Mouse (Mus musculus): ENCODE data around the gene Tprn. TPM values are rescaled to one million over a fixed set of nuclear protein-coding genes. Genes with fewer than 3 reads are reported as not detected.

The Tprn gene
- polyA plus RNA-seq, 1 experiment from 2014 or later, result 20.7 TPM

GRCm38 (mm10) chr2:25271827-25272511 lies 9.6 kb downstream of the Tprn start, which contains the start of the genes Ssna1 and Anapc2:
Ssna1 (minus strand) TSS chr2:25272438.
Anapc2 (plus strand) TSS chr2:25272478.
- Histone ChIP-seq H3K4me1 (replicated peaks) (peaks cover 29% of the 10 kb centered on the region), H3K9ac (peak within 1 kb of the TSS; percentile 85), H3K27ac (peak within 1 kb of the TSS; percentile 87), H3K4me3 (replicated peaks) (peak within 1 kb of the TSS; percentile 89), H3K9me3 (no peaks in the 10 kb centered on the region), H3K4me2 (replicated peaks) (peak within 1 kb of the TSS; percentile 91), H3K27me3 (replicated peaks) (no peaks in the 10 kb centered on the region), H3K36me3 (peaks cover 58% of the 10 kb centered on the region)
- ATAC-seq, result peak; percentile 96
- under 1% methylated on average over 55 of the region's 55 CpGs for WGBS

GRCm38 (mm10) chr2:25272515-25272914 lies 10.1 kb downstream of the Tprn start:
- Histone ChIP-seq H3K4me2 (replicated peaks) (peak overlapping the region; percentile 91), H3K27ac (peak overlapping the region; percentile 52; the same call in 1 of the 2 replicates), H3K36me3 (peaks cover 62% of the 10 kb centered on the region), H3K27me3 (replicated peaks) (no peaks in the 10 kb centered on the region), H3K9ac (peak overlapping the region; percentile 85), H3K4me3 (replicated peaks) (peak overlapping the region; percentile 89), H3K4me1 (replicated peaks) (peaks cover 26% of the 10 kb centered on the region), H3K9me3 (no peaks in the 10 kb centered on the region)
- under 1% methylated on average over 29 of the region's 29 CpGs for WGBS
- peak; percentile 63 for ATAC-seq

GRCm38 (mm10) chr2:25273010-25273409 lies 10.6 kb downstream of the Tprn start:
- no peaks in the 10 kb centered on the region for H3K27me3 ChIP-seq (replicated peaks)
- peaks cover 26% of the 10 kb centered on the region for H3K4me1 ChIP-seq (replicated peaks)
- H3K36me3 ChIP-seq, result peaks cover 66% of the 10 kb centered on the region
- 34% methylated on average over 16 of the region's 16 CpGs for WGBS
- peak overlapping the region; percentile 89 for H3K4me3 ChIP-seq (replicated peaks)
- ATAC-seq, result no peak
- H3K27ac ChIP-seq, result no peak overlapping the region
- peak overlapping the region; percentile 85 for H3K9ac ChIP-seq
- peak overlapping the region; percentile 91 for H3K4me2 ChIP-seq (replicated peaks)
- H3K9me3 ChIP-seq, result no peaks in the 10 kb centered on the region

- Histone ChIP-seq H3K27me3 (replicated peaks) (no peaks in the 10 kb centered on the region), H3K27ac (no peak overlapping the region), H3K36me3 (peaks cover 74% of the 10 kb centered on the region), H3K4me1 (replicated peaks) (no peaks in the 10 kb centered on the region), H3K4me2 (replicated peaks) (no peak overlapping the region), H3K9ac (no peak overlapping the region), H3K9me3 (no peaks in the 10 kb centered on the region), H3K4me3 (replicated peaks) (no peak overlapping the region)
- peak; percentile 61; the same call in 1 of the 2 replicates for ATAC-seq
- 65% methylated on average over 13 of the region's 13 CpGs for WGBS
These were observed 16.8 kb downstream of the Tprn start for GRCm38 (mm10) chr2:25278928-25279882.

- WGBS, result 87% methylated on average over 2 of the region's 2 CpGs
- peaks cover 34% of the 10 kb centered on the region for H3K36me3 ChIP-seq
These were observed 23.1 kb downstream of the Tprn start for GRCm38 (mm10) chr2:25285551-25285950.

GRCm38 (mm10) chr2:25286314-25286713 lies 23.9 kb downstream of the Tprn start:
- 67% methylated on average over 1 of the region's 1 CpGs for WGBS
- H3K4me2 ChIP-seq (replicated peaks), result peak overlapping the region; percentile 17
- H3K4me1 ChIP-seq (replicated peaks), result peaks cover 20% of the 10 kb centered on the region
- peaks cover 29% of the 10 kb centered on the region for H3K36me3 ChIP-seq
- peak overlapping the region; percentile 71 for H3K27ac ChIP-seq
- no peak overlapping the region; the same call in 1 of the 2 replicates for H3K9ac ChIP-seq
- peak; percentile 42 for ATAC-seq
- H3K9me3 ChIP-seq, result no peaks in the 10 kb centered on the region
- H3K27me3 ChIP-seq (replicated peaks), result peaks cover 35% of the 10 kb centered on the region
- no peak overlapping the region for H3K4me3 ChIP-seq (replicated peaks)

More at GRCm38 (mm10) chr2:25285551-25285950, 23.1 kb downstream of the Tprn start:
- H3K4me3 ChIP-seq (replicated peaks), result no peak overlapping the region
- H3K27ac ChIP-seq, result peak overlapping the region; percentile 71
- peaks cover 15% of the 10 kb centered on the region; the same call in 1 of the 2 replicates for H3K4me1 ChIP-seq (replicated peaks)
- H3K9ac ChIP-seq, result no peak overlapping the region
- no peak overlapping the region for H3K4me2 ChIP-seq (replicated peaks)
- ATAC-seq, result peak; percentile 7; the same call in 1 of the 2 replicates
- peaks cover 27% of the 10 kb centered on the region for H3K27me3 ChIP-seq (replicated peaks)
- H3K9me3 ChIP-seq, result no peaks in the 10 kb centered on the region

- Histone ChIP-seq H3K27ac (peak overlapping the region; percentile 71), H3K36me3 (peaks cover 25% of the 10 kb centered on the region), H3K4me3 (replicated peaks) (no peak overlapping the region), H3K4me2 (replicated peaks) (peak overlapping the region; percentile 17), H3K9me3 (no peaks in the 10 kb centered on the region), H3K27me3 (replicated peaks) (peaks cover 42% of the 10 kb centered on the region), H3K4me1 (replicated peaks) (peaks cover 21% of the 10 kb centered on the region), H3K9ac (no peak overlapping the region)
- WGBS, result 43% methylated on average over 7 of the region's 7 CpGs
- ATAC-seq, result peak; percentile 80
These were observed 24.6 kb downstream of the Tprn start for GRCm38 (mm10) chr2:25286837-25287636.

GRCm38 (mm10) chr2:25287927-25288649 lies 25.7 kb downstream of the Tprn start, which contains the start of gene Tmem210:
Tmem210 (plus strand) TSS chr2:25288145.
- Histone ChIP-seq H3K27ac (peak within 1 kb of the TSS; percentile 71), H3K27me3 (replicated peaks) (peaks cover 53% of the 10 kb centered on the region), H3K4me2 (replicated peaks) (peak within 1 kb of the TSS; percentile 17), H3K9me3 (no peaks in the 10 kb centered on the region), H3K9ac (no peak within 1 kb of the TSS; the same call in 1 of the 2 replicates), H3K36me3 (peaks cover 17% of the 10 kb centered on the region), H3K4me1 (replicated peaks) (peaks cover 29% of the 10 kb centered on the region), H3K4me3 (replicated peaks) (no peak within 1 kb of the TSS)
- no peak for ATAC-seq
- WGBS, result 89% methylated on average over 6 of the region's 6 CpGs

- Histone ChIP-seq H3K27me3 (replicated peaks) (peaks cover 59% of the 10 kb centered on the region), H3K9me3 (no peaks in the 10 kb centered on the region), H3K27ac (no peak overlapping the region), H3K36me3 (peaks cover 11% of the 10 kb centered on the region; the same call in 1 of the 2 replicates), H3K4me1 (replicated peaks) (peaks cover 29% of the 10 kb centered on the region), H3K4me3 (replicated peaks) (no peak overlapping the region), H3K9ac (no peak overlapping the region), H3K4me2 (replicated peaks) (no peak overlapping the region)
- no peak for ATAC-seq
- WGBS, result 78% methylated on average over 7 of the region's 7 CpGs
These were observed 26.4 kb downstream of the Tprn start for GRCm38 (mm10) chr2:25288734-25289345.

GRCm38 (mm10) chr2:25289651-25290050 lies 27.2 kb downstream of the Tprn start, which contains the start of gene Lrrc26:
Lrrc26 (plus strand) TSS chr2:25289915.
- WGBS, result 9% methylated on average over 11 of the region's 11 CpGs

More at GRCm38 (mm10) chr2:25289651-25290050, 27.2 kb downstream of the Tprn start, which contains the start of gene Lrrc26:
- H3K4me2 ChIP-seq (replicated peaks), result peak within 1 kb of the TSS; percentile 68
- H3K27me3 ChIP-seq (replicated peaks), result peaks cover 65% of the 10 kb centered on the region
- H3K4me1 ChIP-seq (replicated peaks), result peaks cover 29% of the 10 kb centered on the region
- no peak for ATAC-seq
- H3K36me3 ChIP-seq, result peaks cover 3% of the 10 kb centered on the region; the same call in 1 of the 2 replicates
- peak within 1 kb of the TSS; percentile 16 for H3K4me3 ChIP-seq (replicated peaks)
- H3K9ac ChIP-seq, result no peak within 1 kb of the TSS
- H3K27ac ChIP-seq, result no peak within 1 kb of the TSS
- no peaks in the 10 kb centered on the region for H3K9me3 ChIP-seq

Measured in intestine, embryonic 15.5 days (tissue).